Mouse (Mus musculus): Measurements from ENCODE around the gene Padi2.

- TF ChIP-seq CTCF (IDR thresholded peaks at IDR 0.05; ENCODE audit: borderline replicate concordance, extremely low read depth, insufficient read depth, insufficient read length) (no peak), POLR2A (IDR thresholded peaks at IDR 0.05; ENCODE audit: borderline replicate concordance, extremely low read depth, insufficient read depth, insufficient read length, poor library complexity, severe bottlenecking) (no peak)
Measured at GRCm38 (mm10) chr4:140977886-140978692, 71.9 kb downstream of the Padi2 start.
